Mouse (Mus musculus) hindbrain, embryonic 12.5 days (tissue): ENCODE measurements around the gene Olfr653. TPM values are rescaled to one million over a fixed set of nuclear protein-coding genes. Genes with fewer than 3 reads are reported as not detected.

ENCODE experiments used
- ATAC-seq: fragments of 200-750 bp; cut with Nextera tagmentation; 2 replicates; pipeline ENCODE4 v1.8.0; 2017; ENCODE audit warnings: moderate TSS enrichment; ENCODE audit not compliant: low FRiP score
- H3K27ac ChIP-seq: fragments of 300-500 bp; sonication (generic); 2 replicates; pipeline ENCODE4 v1.5.1; 2016; ENCODE audit warnings: mild to moderate bottlenecking
- H3K27me3 ChIP-seq: fragments of 300-500 bp; sonication (generic); 2 replicates; pipeline ENCODE4 v1.6.1; 2016; ENCODE audit warnings: mild to moderate bottlenecking
- H3K36me3 ChIP-seq: fragments of 300-500 bp; sonication (generic); 2 replicates; pipeline ENCODE4 v1.6.1; 2016; ENCODE audit warnings: mild to moderate bottlenecking
- H3K4me1 ChIP-seq: fragments of 300-500 bp; sonication (generic); 2 replicates; pipeline ENCODE4 v1.6.1; 2016
- H3K4me2 ChIP-seq: fragments of 300-500 bp; sonication (generic); replicated peaks from 2 replicates; pipeline ENCODE4 v1.6.1; 2016; ENCODE audit warnings: mild to moderate bottlenecking
- H3K4me3 ChIP-seq: fragments of 300-500 bp; sonication (generic); 2 replicates; pipeline ENCODE4 v1.5.1; 2016; ENCODE audit warnings: mild to moderate bottlenecking
- H3K9ac ChIP-seq: fragments of 300-500 bp; sonication (generic); 2 replicates; pipeline ENCODE4 v1.6.1; 2016; ENCODE audit warnings: mild to moderate bottlenecking, moderate library complexity
- H3K9me3 ChIP-seq: fragments of 300-500 bp; sonication (generic); replicated peaks from 2 replicates; pipeline ENCODE4 v1.6.1; 2016; ENCODE audit warnings: mild to moderate bottlenecking
- WGBS: fragments of 180-500 bp; shearing (Covaris S2); methylation state at CpG from one replicate; pipeline ENCODE4 v1.1.7; 2016; 5-methylcytosine and 5-hydroxymethylcytosine counted together
- polyA plus RNA-seq: library from polyadenylated mRNA; unstranded; fragments of >200 nt; fragmentation: Nextera tagmentation; extraction: Ambion mirVana; gene quantifications from 2 replicates; pipeline ENCODE4 v1.2.1, GENCODE M21; 2016

Gene Olfr653
- polyA plus RNA-seq = not detected in 2 replicates

- H3K9me3 ChIP-seq = no peaks in the 10 kb centered on the region
- 73% methylated on average over 2 of the region's 2 CpGs for WGBS
- H3K27ac ChIP-seq = no peak within 1 kb of the TSS
Observed at GRCm38 (mm10) chr7:104577014-104577413, at the start of gene Olfr653. TSS of gene Olfr653 (plus strand) at chr7:104577314.

DNA sequence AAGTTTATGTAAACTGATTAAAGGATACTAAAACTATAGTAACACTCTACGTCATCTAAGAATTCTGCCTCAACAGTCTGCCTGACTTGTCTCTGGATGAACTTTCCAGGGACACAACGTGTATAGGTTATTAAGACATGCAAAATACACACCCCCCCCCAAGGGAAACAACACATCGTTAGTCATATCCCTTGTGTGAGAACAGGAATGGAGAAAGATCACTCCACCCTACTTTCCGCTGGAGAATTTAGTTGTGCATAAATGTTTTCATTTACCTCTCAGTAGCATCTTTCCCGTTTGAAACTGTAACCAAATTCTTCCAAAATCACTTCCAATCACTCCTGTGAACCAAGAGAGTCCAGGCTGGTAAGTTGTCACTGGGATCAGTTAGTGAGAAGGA lies 27.3 kb upstream of the Olfr653 start, which contains the start of gene Olfr651:
Olfr651 (plus strand) TSS at position 301 of the 400 bp plus-strand sequence.
- WGBS = 81% methylated on average over 5 of the region's 5 CpGs
- no peaks in the 10 kb centered on the region for H3K27me3 ChIP-seq
- no peak within 1 kb of the TSS for H3K4me2 ChIP-seq
- H3K4me1 ChIP-seq = no peaks in the 10 kb centered on the region
- no peak within 1 kb of the TSS for H3K9ac ChIP-seq
- H3K27ac ChIP-seq = no peak within 1 kb of the TSS
- H3K36me3 ChIP-seq = no peaks in the 10 kb centered on the region
- no peak within 1 kb of the TSS for H3K4me3 ChIP-seq
- no peaks in the 10 kb centered on the region for H3K9me3 ChIP-seq
- ATAC-seq = no peak

More at GRCm38 (mm10) chr7:104577014-104577413, at the start of gene Olfr653:
- Histone ChIP-seq H3K9ac (no peak within 1 kb of the TSS), H3K4me1 (no peaks in the 10 kb centered on the region), H3K27me3 (no peaks in the 10 kb centered on the region), H3K36me3 (no peaks in the 10 kb centered on the region), H3K4me2 (no peak within 1 kb of the TSS), H3K4me3 (no peak within 1 kb of the TSS)
- no peak for ATAC-seq

- H3K27ac ChIP-seq = no peak overlapping the region
- H3K4me1 ChIP-seq = no peaks in the 10 kb centered on the region
- ATAC-seq = no peak
- H3K9ac ChIP-seq = no peak overlapping the region
- no peak overlapping the region for H3K4me3 ChIP-seq
- H3K4me2 ChIP-seq = no peak overlapping the region
- no peaks in the 10 kb centered on the region for H3K9me3 ChIP-seq
- no peaks in the 10 kb centered on the region for H3K36me3 ChIP-seq
- WGBS = 70% methylated on average over 1 of the region's 1 CpGs
- H3K27me3 ChIP-seq = no peaks in the 10 kb centered on the region
Observed at GRCm38 (mm10) chr7:104552700-104553099, 24.4 kb upstream of the Olfr653 start.

- Histone ChIP-seq H3K4me3 (no peak within 1 kb of the TSS), H3K4me2 (no peak within 1 kb of the TSS), H3K9me3 (no peaks in the 10 kb centered on the region), H3K27me3 (no peaks in the 10 kb centered on the region), H3K9ac (no peak within 1 kb of the TSS), H3K36me3 (no peaks in the 10 kb centered on the region), H3K4me1 (no peaks in the 10 kb centered on the region), H3K27ac (no peak within 1 kb of the TSS)
- no peak for ATAC-seq
Observed at GRCm38 (mm10) chr7:104560601-104561000, 16.5 kb upstream of the Olfr653 start, which contains the start of gene Olfr652. TSS of gene Olfr652 (plus strand) at chr7:104560901.

DNA sequence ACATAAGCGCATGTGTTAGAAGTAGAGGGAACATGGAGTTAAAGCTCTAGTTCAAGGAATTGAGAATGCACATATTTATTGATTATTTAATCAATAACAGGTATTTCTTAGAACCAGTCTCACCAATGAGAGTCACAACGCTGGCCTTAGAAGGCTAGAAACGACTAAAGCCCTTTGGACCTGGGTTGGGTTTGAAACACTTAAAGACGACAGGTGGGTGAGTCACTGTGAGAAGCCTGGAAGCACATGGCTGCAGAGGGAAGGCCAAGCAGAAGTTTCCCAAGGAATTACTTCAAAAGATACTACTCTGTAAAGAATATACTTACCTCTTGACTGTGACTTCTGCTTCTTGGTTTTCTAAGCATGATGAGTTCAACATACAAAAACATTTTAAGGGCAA lies 3.7 kb downstream of the Olfr653 start:
- Histone ChIP-seq H3K9me3 (no peaks in the 10 kb centered on the region), H3K27ac (no peak overlapping the region), H3K4me2 (no peak overlapping the region), H3K9ac (no peak overlapping the region), H3K4me3 (no peak overlapping the region), H3K4me1 (no peaks in the 10 kb centered on the region), H3K36me3 (no peaks in the 10 kb centered on the region), H3K27me3 (no peaks in the 10 kb centered on the region)
- 88% methylated on average over 4 of the region's 4 CpGs for WGBS
- ATAC-seq = no peak

- no peak overlapping the region for H3K4me3 ChIP-seq
- no peaks in the 10 kb centered on the region for H3K4me1 ChIP-seq
- H3K9ac ChIP-seq = no peak overlapping the region
- H3K27ac ChIP-seq = no peak overlapping the region
- 87% methylated on average over 4 of the region's 4 CpGs for WGBS
- H3K9me3 ChIP-seq = no peaks in the 10 kb centered on the region
- no peaks in the 10 kb centered on the region for H3K36me3 ChIP-seq
- no peak for ATAC-seq
- no peak overlapping the region for H3K4me2 ChIP-seq
- no peaks in the 10 kb centered on the region for H3K27me3 ChIP-seq
Observed at GRCm38 (mm10) chr7:104581429-104581828, 4.3 kb downstream of the Olfr653 start.

DNA sequence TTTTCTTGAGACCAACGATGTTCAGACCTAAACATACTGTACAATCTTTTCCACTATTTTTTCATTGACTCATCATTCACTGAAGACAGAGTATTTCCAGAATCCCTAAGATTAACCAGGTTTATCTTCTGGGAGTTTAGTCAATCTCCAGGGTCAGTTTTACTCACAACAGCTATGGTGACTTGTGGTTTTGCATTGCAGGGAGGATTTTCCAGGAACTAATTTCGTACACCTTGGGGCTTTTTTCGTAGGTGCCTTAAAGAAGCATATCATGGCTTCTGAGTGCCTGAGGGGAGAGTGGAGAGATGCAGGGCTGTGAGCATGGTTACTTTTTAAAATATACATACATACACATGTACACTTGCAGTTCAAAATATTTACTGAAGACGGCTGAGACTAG lies 9.6 kb downstream of the Olfr653 start, which contains the start of gene Olfr654:
Olfr654 (plus strand) TSS at position 301 of the 400 bp plus-strand sequence.
- Histone ChIP-seq H3K9ac (no peak within 1 kb of the TSS), H3K4me2 (no peak within 1 kb of the TSS), H3K9me3 (no peaks in the 10 kb centered on the region), H3K27me3 (no peaks in the 10 kb centered on the region), H3K27ac (no peak within 1 kb of the TSS), H3K4me3 (no peak within 1 kb of the TSS), H3K4me1 (no peaks in the 10 kb centered on the region), H3K36me3 (no peaks in the 10 kb centered on the region)
- WGBS = 89% methylated on average over 4 of the region's 4 CpGs
- no peak for ATAC-seq

GRCm38 (mm10) chr7:104588274-104588673 lies 11.2 kb downstream of the Olfr653 start:
- no peaks in the 10 kb centered on the region for H3K9me3 ChIP-seq
- ATAC-seq = no peak
- no peak overlapping the region for H3K4me2 ChIP-seq
- no peak overlapping the region for H3K9ac ChIP-seq
- no peaks in the 10 kb centered on the region for H3K36me3 ChIP-seq
- no peak overlapping the region for H3K27ac ChIP-seq
- H3K27me3 ChIP-seq = no peaks in the 10 kb centered on the region
- no peaks in the 10 kb centered on the region for H3K4me1 ChIP-seq
- WGBS = 87% methylated on average over 5 of the region's 5 CpGs
- H3K4me3 ChIP-seq = no peak overlapping the region

- Histone ChIP-seq H3K27ac (no peak within 1 kb of the TSS), H3K27me3 (no peaks in the 10 kb centered on the region), H3K4me1 (no peaks in the 10 kb centered on the region), H3K9ac (no peak within 1 kb of the TSS), H3K4me3 (no peak within 1 kb of the TSS), H3K9me3 (no peaks in the 10 kb centered on the region), H3K36me3 (no peaks in the 10 kb centered on the region), H3K4me2 (no peak within 1 kb of the TSS)
- no peak for ATAC-seq
- 85% methylated on average over 2 of the region's 2 CpGs for WGBS
Observed at GRCm38 (mm10) chr7:104601679-104602078, 24.6 kb downstream of the Olfr653 start, which contains the start of gene Olfr655. TSS of gene Olfr655 (minus strand) at chr7:104601779.

- no peaks in the 10 kb centered on the region for H3K9me3 ChIP-seq
- WGBS = 9% methylated on average over 3 of the region's 3 CpGs
- H3K4me2 ChIP-seq = no peak overlapping the region
- H3K9ac ChIP-seq = no peak overlapping the region
- ATAC-seq = no peak
- H3K27ac ChIP-seq = no peak overlapping the region
- no peaks in the 10 kb centered on the region for H3K27me3 ChIP-seq
- H3K4me3 ChIP-seq = no peak overlapping the region
- H3K36me3 ChIP-seq = no peaks in the 10 kb centered on the region
- H3K4me1 ChIP-seq = no peaks in the 10 kb centered on the region
Observed at GRCm38 (mm10) chr7:104603173-104603572, 26.1 kb downstream of the Olfr653 start.

GRCm38 (mm10) chr7:104604727-104605126 lies 27.6 kb downstream of the Olfr653 start:
- Histone ChIP-seq H3K27ac (no peak overlapping the region), H3K36me3 (no peaks in the 10 kb centered on the region), H3K9me3 (no peaks in the 10 kb centered on the region), H3K4me2 (no peak overlapping the region), H3K27me3 (no peaks in the 10 kb centered on the region), H3K4me3 (no peak overlapping the region), H3K9ac (no peak overlapping the region), H3K4me1 (no peaks in the 10 kb centered on the region)
- no peak for ATAC-seq

GRCm38 (mm10) chr7:104613655-104614054 lies 36.5 kb downstream of the Olfr653 start, which contains the start of gene Olfr656:
TSS of gene Olfr656 (plus strand) at chr7:104613955.
- Histone ChIP-seq H3K9me3 (no peaks in the 10 kb centered on the region), H3K9ac (no peak within 1 kb of the TSS), H3K36me3 (no peaks in the 10 kb centered on the region), H3K4me2 (no peak within 1 kb of the TSS), H3K4me1 (no peaks in the 10 kb centered on the region), H3K27me3 (no peaks in the 10 kb centered on the region), H3K27ac (no peak within 1 kb of the TSS), H3K4me3 (no peak within 1 kb of the TSS)
- ATAC-seq = no peak
- WGBS = 86% methylated on average over 4 of the region's 4 CpGs

- no peak within 1 kb of the TSS for H3K9ac ChIP-seq
- H3K4me2 ChIP-seq = no peak within 1 kb of the TSS
- no peak within 1 kb of the TSS for H3K4me3 ChIP-seq
- H3K27me3 ChIP-seq = no peaks in the 10 kb centered on the region
- H3K36me3 ChIP-seq = no peaks in the 10 kb centered on the region
- no peaks in the 10 kb centered on the region for H3K4me1 ChIP-seq
- ATAC-seq = no peak
- no peaks in the 10 kb centered on the region for H3K9me3 ChIP-seq
- no peak within 1 kb of the TSS for H3K27ac ChIP-seq
Observed at GRCm38 (mm10) chr7:104624494-104624893, 47.4 kb downstream of the Olfr653 start, which contains the start of gene Olfr657. TSS of gene Olfr657 (plus strand) at chr7:104624794.
